Mouse (Mus musculus): Measurements from ENCODE around the gene Tagap1.
"Not testable (repeated sequence)": the region's sequence is repeated elsewhere in the genome, so short reads cannot be mapped to it uniquely, and the experiment has no call there.

The Tagap1 gene

DNA sequence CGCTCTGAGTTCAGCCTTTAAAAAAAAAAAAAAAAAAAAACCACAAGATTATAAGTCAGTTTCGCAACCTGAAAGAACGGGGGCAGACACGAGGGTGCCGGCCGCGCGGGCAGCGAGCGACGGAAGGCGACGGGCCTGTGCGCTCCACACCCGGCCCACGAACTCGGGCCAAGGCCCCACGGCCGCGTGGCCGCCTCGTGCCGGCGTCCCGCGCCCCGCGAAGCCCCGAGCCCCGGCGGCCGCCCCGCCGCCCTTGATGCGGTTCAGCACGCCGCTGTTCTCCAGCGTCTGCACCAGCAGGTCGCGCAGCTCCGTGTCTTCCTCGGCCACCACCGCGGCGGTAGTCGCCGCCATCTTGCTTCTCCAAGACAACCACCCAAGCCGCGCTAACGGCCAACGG is at the start of gene Tagap1:
Gene Tagap1 (minus strand): TSS at position 381 of the 400 bp plus-strand sequence.
- in situ Hi-C loops (cut with MboI, MseI), result loop anchor here (5.0 to 25.0 kb wide), 3 partner anchors 102 to 1202 kb away; partner anchors contain the start of gene Rps6ka2 (in 1 of the 2)

DNA sequence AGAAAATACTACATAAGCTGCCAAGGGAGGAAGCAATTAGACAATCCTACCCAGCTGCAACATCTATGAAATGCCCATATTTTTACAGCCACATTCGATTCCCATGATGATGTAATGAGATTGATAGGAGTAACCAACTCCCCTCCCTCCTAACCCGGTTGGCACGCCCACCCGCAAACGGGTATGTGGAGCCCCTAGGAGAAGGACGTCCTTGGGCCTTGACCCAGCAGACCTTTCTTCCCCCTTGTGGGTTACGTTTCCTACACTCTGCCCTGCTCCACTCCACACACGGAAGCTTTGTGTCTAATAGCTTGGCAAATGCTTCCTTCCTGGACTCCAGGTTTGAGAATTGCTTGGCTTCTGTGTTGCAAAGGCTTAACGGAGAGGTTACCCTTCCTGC is 48.9 kb upstream of the Tagap1 start:
- in situ Hi-C loops (cut with MboI, MseI), result loop anchor here in 1 of 2 experiments (5.0 kb wide), 1 partner anchor 1107 kb away; no protein-coding TSS in a partner anchor

DNA sequence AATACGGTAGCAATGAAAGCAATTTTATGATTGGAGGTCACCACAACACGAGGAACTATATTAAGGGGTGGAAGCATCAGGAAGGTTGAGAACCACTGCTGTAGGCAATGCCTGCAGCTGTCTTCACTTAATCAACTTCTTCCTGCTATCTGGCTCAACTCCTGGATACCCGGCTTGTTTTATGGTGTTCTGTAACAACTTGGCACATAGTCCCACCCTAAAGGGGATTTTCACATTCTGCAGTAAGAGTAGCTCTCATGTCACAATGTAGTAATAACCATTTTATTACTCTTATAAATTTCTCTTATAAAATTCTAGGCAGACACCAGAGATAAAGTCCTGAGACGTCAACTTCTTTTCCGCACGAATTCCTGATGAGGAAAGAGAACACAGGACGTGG is 48.5 kb upstream of the Tagap1 start:
- in situ Hi-C loops (cut with MboI, MseI), result not testable (repeated sequence)

DNA sequence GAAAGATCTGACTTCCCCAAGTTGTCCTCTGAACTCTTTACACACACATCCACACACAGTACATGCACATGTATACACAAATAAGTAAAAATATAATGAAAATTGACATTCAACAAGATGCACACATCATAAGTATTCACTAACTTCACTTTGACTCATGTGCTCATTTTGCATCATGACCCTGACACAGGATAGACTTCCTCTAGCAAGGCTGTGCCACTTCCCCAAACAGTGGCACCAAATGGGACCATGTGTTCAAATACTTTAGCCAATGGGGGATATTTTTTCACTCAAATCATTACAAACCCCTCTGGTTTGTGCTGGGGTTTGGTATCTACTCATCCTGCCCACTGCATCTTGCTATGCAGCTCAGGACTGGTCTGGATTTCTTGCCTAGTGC is 47.9 kb upstream of the Tagap1 start:
- in situ Hi-C loops (cut with MboI, MseI), result not testable (repeated sequence)

DNA sequence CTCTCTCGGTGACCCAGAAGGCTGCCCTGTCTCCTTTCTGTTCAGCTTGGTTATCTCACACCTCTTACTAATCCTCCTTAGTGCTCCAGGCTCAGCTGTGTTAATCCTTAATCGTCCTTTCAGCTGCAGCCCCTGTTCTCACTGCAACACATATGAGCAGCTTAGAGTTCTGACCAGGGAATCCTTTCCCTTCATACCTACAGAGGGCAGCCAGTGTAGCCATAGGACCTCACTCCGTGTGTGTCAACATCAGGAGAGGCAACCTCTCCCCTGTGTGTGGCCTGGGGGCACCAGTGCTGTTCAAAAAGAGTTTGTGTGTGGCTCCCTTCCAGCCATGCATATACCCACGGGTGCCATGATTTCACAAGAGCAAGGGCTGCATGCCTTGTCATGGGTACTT is 44.7 kb upstream of the Tagap1 start:
- in situ Hi-C loops (cut with MboI, MseI), result not testable (repeated sequence)

DNA sequence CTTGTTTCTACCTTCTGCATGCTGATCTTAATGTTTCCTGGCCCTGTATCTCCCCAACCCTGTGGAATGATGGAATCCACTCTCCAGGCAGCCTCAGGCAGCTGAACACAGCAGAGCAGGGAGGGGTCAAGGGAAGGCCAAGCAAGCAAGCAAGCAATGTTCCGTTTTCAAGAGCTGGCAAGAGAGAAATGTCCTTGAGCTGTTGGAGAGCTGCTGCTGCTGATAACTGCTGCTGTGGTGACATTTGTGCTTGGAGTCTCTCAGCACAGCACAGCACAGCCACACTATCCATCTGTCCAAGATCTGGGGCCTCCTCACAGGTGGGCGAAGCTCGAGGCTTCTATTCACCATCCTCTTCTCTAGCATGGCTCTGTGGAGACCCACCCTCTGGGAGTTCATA is 42.4 kb upstream of the Tagap1 start:
- in situ Hi-C loops (cut with MboI, MseI), result not testable (repeated sequence)

DNA sequence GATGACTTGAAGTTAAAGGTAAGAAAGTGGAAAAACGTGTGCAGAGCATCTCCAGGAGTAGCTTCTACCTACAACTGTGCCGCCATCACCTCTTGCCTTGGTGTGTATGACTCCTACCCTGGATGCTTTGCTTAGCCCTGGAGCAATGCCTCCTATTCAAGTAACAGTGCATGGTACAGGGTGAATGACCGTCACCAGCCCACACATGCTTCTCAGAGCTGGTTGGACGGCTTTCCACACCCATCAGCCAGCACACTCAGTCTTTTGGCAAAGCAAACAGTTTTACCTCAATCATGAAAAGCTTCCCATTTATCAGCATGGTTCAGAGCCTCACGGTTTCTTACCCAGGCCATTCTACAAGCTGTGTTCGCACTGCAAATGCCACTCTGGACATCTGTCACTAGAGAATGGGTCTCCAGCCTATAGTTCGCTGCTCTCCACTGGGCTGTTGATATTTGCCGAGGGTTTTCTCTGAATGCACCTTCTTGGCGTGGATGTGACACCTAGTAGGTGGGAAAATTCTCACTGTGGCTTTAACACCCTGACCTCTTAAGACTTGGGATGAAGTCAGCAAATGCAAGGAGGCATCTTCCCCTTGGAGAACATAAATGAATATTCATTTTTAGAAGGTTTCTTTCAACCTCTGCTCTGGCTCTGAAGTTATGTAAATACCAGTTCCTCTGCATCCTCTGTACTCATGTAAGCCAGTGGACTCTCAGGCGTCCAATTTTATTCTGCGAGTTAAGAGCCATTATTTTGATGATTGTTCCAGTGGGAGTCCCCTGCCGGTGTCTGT is 41.0 kb upstream of the Tagap1 start:
- in situ Hi-C loops (cut with MboI, MseI), result not testable (repeated sequence)

DNA sequence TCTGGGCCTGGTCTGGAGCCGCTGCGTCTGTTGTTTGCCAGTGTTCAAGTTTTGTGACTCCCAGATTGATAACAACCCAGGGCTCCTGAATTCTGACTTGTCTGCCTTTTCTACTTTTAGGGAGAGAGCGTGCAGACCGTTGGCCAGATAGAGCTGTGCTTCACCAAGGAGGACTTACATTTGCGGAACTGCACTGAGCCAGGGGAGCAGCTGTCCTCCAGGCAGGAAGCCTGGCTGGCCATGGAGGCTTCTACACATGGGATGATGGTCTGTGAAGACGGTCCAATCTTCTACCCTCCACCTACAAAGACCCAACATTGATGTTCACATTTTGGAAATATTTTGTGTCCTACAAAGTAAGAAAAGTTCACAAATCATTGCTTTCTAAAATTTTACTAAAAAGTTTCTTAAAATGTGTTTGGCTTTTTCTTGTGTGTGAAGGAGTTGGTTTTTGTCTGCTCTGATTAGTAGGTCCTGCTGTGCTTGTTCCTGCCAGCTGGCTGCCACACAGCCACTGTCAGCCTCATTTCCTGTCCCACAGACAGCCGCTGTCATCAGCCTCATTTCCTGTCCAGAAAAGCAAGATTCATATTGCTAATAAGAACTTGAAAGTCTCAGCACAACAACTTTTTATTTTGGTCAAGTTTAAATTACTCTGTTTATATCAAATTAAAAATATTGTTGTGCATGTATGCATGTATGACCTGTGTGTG is 37.0 kb upstream of the Tagap1 start:
- in situ Hi-C loops (cut with MboI, MseI), result loop anchor here (5.0 kb wide), 1 partner anchor 1134 kb away; no protein-coding TSS in a partner anchor

DNA sequence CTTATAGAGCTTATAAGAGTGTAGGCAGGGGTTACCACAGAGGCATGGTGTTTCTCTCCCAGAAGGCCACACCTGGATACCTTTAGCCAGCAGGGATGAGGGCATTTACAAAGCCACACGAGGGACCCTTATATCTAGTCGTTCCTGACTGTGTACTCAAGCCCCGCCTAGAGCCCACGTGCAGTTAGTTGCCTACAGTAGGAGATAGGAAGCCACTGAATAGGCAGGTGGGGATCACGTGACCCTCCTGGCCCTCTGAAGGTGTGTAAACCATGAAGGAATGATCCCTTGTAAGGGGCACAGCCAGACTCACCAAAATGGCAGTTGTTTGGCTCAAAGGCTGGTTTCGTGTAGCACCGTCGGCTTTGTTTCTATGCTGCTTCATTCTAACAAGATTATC is 35.9 kb upstream of the Tagap1 start:
- in situ Hi-C loops (cut with MboI, MseI), result loop anchor here (5.0 kb wide), 1 partner anchor 1135 kb away; no protein-coding TSS in a partner anchor

DNA sequence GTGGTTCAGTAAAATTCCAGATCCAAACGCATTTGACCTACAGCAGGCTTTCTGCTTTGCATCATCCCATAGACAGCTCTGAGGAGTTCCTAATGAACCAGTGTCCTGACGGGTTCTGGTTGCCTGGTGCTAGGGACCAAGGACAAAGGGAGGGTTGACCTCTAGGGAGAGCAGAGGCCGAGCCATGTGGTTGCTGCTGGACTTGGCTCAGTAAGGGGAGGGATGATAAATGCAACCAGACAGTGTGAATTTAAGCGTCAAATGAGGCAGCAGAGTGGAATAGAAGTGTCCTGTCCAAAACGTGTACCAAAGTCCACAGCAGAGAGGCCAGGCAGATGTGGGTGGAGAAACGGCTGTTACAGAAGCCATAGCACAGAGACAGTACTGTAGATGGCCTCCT is 34.5 kb upstream of the Tagap1 start:
- in situ Hi-C loops (cut with MboI, MseI), result loop anchor here (5.0 kb wide), 1 partner anchor 1137 kb away; no protein-coding TSS in a partner anchor

DNA sequence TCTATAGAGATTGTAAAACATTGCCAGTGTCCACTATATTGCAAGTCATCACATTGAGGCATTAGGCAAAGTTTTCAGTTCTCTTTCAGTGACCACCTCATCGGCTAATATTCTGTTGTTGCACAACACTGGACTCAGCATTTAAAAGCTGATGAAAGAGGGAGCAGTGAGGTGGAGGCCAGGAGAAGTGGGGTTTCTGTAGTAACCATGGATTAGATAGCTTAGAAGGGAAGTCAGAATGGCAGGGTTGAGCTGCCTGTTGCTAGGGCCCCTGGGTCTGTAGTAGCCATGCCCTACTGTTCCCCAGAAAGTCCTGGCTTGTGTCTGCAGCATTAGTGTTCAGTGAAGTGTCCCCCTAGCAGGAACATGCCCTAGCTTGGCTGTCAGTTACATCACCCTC is 25.2 kb upstream of the Tagap1 start:
- in situ Hi-C loops (cut with MboI, MseI), result not testable (repeated sequence)

DNA sequence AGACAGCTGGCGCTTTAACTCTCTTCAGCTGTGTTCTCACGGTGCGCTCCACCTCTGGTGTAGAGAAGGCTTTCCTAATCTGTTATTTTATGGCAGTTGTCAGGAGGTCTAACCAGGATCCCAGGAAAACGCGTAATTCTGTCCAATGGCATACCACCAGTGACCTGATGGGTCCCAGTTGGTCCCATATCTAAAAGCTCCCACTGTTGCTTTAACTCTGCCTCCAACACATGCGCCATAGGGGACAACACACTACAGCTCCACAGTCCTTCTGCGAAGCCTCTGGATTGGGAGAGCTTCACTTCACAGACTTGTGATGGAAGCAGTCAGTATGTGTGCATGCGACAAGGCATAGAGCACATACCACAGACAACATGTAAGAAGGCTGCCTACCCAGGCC is 19.2 kb upstream of the Tagap1 start:
- in situ Hi-C loops (cut with MboI, MseI), result not testable (repeated sequence)

DNA sequence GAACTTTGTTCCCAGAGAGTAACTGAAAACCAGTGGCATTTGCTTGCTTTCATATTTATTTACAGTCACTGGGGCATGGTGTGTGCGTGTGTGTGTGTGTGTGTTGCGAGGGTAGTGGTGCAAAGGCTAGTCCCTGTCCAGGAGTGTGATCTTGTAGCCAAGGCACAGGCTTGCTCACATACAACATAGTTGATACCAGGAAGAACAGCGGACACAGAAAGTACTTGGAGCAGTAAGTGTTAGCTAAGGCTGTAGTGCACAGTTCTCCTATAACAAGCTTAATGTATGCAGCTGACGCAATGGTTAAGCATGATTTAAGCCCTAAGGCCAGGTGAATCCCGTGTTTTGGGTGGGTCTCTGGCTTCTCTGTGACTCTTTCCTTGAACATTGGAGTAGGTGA is 18.4 kb upstream of the Tagap1 start:
- in situ Hi-C loops (cut with MboI, MseI), result not testable (repeated sequence)

DNA sequence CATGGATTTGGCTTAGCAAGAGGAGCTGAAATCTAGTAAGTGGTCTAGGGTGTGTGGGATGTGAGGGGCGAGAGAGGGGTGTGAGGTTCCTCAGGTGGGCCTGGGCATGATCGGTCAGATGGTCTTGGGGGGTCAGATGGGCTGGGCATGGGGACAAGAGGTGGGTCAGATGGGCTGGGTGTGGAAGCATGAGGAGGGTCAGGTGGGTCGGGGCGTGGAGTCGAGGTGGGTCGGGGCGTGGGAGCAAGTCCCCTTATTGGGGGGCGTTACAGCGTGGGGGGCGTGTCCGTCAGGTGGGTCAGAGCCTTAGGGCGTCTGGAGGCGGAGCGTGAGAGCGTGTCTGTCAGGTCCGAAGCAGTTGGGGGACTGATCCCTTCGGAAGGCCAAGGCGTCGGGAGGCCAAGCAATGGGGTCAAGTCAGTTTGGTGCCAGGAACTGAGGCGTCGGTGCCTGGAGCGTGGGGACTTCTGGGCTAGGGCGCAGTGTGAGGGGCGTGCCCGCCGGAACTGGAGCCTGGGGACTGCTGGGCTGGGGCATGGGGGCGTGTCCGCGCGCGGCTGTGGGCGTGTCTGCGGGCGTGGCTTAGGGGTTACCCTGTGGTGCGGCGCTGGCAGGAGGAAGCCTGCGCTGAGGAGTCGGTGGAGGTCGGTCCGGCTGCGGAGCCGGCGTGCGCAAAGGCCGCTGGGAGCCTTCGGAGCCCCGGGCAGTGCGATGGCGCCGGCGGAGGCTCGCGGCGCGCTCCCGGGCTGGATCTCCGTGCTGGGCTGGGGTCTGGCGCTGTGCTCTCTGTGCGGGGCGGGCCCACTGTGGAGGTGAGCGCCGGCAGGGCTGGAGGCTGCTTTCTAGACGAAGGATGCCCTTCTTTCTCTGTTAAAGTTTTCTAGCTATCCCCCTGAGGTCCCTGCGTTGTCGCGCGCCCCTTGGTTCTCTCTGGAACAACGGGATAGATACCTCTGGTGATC is 17.6 kb upstream of the Tagap1 start, which contains the start of gene Gm49721:
Gene Gm49721 (plus strand): TSS at position 618 of the 962 bp plus-strand sequence.
- in situ Hi-C loops (cut with MboI, MseI), result not testable (repeated sequence)

DNA sequence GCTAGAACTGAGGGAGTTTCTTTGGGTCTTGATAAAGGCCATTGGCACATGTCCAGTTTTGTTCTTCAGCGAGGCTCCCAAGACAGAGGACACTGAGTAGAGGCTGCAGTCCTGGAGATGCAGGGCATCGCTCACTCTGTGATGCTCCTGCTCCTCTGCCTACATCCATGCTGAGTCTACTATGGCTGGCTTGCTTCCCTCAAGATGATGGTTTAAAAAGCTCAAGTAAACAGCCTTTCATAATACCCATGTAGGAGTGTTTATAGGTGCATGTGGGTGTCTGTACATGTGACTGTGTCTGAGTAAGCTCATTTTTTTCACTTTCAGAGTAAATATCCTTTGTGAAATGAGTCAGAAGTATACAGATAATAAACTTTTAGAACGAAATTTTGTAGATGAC is 14.0 kb upstream of the Tagap1 start:
- in situ Hi-C loops (cut with MboI, MseI), result loop anchor here in 1 of 2 experiments (25.0 kb wide), 1 partner anchor 87 kb away; no protein-coding TSS in a partner anchor

DNA sequence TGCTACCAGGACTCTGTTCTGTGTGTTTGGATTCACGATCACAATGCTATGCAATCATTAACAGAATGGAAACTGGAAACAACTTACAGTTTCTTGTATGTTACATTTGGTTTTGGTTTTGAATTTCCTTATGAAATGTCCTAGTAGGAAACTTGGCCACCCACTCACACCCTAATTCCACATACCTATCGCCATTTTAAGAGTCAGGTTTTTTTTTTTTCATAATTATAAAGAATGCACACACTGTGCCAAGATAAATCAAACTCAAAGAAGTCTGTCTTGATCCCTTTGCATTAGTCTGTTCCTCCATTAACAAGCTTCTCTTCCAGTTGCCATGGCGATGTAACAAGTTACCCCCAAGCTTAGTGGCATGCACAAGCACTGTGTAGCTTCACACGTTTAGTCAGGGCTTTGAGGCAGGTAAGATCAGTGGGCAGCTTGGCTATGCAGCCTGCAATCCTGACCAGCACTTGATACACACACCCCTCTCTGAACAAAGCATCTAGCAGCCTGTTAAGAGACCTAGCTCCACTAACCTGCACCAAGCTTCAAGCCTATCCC is 12.0 kb upstream of the Tagap1 start:
- in situ Hi-C loops (cut with MboI, MseI), result loop anchor here in 1 of 2 experiments (25.0 kb wide), 1 partner anchor 89 kb away; no protein-coding TSS in a partner anchor

DNA sequence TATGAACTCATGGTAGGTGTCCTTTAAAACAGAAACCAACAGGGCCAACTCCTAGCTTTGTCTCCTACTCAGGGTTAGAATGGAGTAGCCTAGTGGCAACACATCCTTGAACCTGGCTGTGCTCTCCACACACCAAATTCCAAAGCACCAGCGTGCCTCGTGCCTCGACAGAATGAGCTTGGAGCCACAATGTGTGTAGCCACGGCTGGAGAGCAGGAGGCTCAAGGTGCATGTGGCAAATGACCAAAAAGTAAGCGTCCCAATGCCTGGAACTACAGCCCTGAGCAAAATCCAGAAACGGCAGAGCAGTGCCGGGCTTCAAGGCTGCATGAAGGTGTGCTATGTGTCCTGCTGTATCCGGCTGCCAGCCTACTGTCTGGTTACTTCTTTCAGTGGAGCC is 10.3 kb upstream of the Tagap1 start:
- in situ Hi-C loops (cut with MboI, MseI), result loop anchor here in 1 of 2 experiments (25.0 kb wide), 1 partner anchor 91 kb away; no protein-coding TSS in a partner anchor

DNA sequence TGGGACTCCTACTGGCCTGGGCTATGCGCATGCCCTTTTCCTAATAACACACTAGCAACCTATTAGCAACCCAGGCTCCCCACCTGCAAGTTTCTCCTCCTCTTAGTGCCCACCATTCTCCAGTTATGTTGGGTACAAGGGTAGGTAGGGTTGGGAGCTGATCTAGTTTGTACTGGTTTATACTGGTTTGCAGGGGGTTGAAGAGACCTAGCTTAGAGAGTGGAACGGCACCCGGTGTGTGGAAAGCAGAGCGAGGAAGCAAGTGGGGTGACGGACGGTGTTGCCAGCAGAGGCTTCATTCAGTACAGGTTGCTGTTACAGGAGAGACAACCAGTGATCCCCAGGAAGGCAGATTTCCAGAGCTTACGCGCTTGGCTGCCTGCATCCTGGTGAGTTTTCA is 9.4 kb upstream of the Tagap1 start, which contains the start of gene Rnaset2b:
Gene Rnaset2b (plus strand): TSS at position 301 of the 400 bp plus-strand sequence.
- in situ Hi-C loops (cut with MboI, MseI), result loop anchor here in 1 of 2 experiments (25.0 kb wide), 1 partner anchor 92 kb away; no protein-coding TSS in a partner anchor

DNA sequence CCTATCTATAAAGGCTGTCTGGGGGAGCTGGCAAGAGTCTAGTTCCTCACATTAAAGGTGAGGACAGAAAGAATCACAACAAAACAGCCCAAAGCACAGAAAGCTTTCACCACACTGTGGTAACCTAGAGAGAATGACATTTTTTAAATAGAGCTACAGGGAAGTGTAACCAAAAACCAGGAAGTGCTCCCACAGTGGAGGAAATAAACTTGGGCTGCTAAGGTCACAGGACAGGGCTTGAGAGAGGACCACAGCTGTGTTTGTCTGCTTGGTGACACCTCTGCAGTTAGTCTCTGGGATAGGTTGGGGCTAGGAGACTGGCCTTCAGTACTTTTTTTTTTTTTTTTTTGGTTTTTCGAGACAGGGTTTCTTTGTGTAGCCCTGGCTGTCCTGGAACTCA is 6.7 kb upstream of the Tagap1 start:
- in situ Hi-C loops (cut with MboI, MseI), result loop anchor here (10.0 to 25.0 kb wide), 2 partner anchors 95 to 207 kb away; partner anchors contain the start of gene Rps6ka2 (in 1 of the 2)

DNA sequence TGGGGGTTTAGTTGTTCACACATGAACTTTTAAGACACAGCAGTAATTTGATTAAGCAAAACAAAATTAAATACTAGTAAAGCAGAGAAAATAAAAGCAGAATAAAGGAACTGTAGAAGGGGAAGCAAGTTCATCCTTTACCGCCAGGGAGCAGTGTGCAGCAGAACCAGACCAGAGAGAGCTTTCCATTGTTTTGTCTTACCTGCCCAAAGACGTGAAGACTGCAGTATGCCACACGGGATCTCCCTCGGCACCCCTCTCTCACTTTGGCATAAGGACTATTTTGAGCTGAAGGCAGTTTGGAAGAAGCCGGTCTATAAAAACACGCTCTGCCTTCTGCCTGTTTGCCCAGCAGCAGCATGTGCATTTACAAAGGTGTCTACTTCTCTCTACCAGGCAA is 4.4 kb upstream of the Tagap1 start:
- in situ Hi-C loops (cut with MboI, MseI), result loop anchor here (10.0 to 25.0 kb wide), 2 partner anchors 97 to 209 kb away; partner anchors contain the start of gene Rps6ka2 (in 1 of the 2)
